Mouse (Mus musculus) left cerebral cortex, postnatal 36 days (tissue): ENCODE measurements around the gene Trmt13. TPM values are rescaled to one million over a fixed set of nuclear protein-coding genes. Genes with fewer than 3 reads are reported as not detected.

ENCODE experiments used
- DNase-seq, 2 experiments: peaks; one replicate each; pipeline ENCODE4 v3.0.0; 2021 to 2022; ENCODE audit warnings: low spot score in 2 of 2, mixed read lengths in 1 of 2
- intact Hi-C: fragments of 180-260 bp; cut with DNase I; formaldehyde crosslinking; loops from one replicate; pipeline ENCODE4 v1.15.1; 2025
- total RNA-seq, 2 experiments: library from RNA; stranded (reverse); gene quantifications; 2 replicates each; pipeline ENCODE4 v1.2.3; 2021

The Trmt13 gene
- total RNA-seq, 2 experiments from 2014 or later, result 13.8 to 20.9 TPM

GRCm38 (mm10) chr3:116635799-116636198 is 21.4 kb upstream of the Trmt13 start:
- DNase-seq, result no peak
- intact Hi-C loops, result no loop called here

GRCm38 (mm10) chr3:116634853-116635252 is 20.5 kb upstream of the Trmt13 start:
- intact Hi-C loops, result no loop called here

GRCm38 (mm10) chr3:116634091-116634490 is 19.7 kb upstream of the Trmt13 start:
- intact Hi-C loops, result no loop called here
- DNase-seq, result no peak

More at GRCm38 (mm10) chr3:116634853-116635252, 20.5 kb upstream of the Trmt13 start:
- no peak for DNase-seq

GRCm38 (mm10) chr3:116632971-116633370 is 18.6 kb upstream of the Trmt13 start:
- intact Hi-C loops, result no loop called here
- DNase-seq, result no peak

GRCm38 (mm10) chr3:116631459-116631858 is 17.1 kb upstream of the Trmt13 start:
- no peak for DNase-seq
- intact Hi-C loops, result no loop called here

GRCm38 (mm10) chr3:116622641-116623040 is 8.3 kb upstream of the Trmt13 start:
- intact Hi-C loops, result no loop called here

GRCm38 (mm10) chr3:116620636-116621370 is 6.4 kb upstream of the Trmt13 start:
- DNase-seq, result no peak
- intact Hi-C loops, result no loop called here

More at GRCm38 (mm10) chr3:116622641-116623040, 8.3 kb upstream of the Trmt13 start:
- DNase-seq, result no peak

GRCm38 (mm10) chr3:116618855-116619254 is 4.5 kb upstream of the Trmt13 start:
- intact Hi-C loops, result no loop called here
- no peak for DNase-seq

- no peak for DNase-seq
- intact Hi-C loops, result no loop called here
These were observed 1.1 kb upstream of the Trmt13 start for GRCm38 (mm10) chr3:116615318-116616068.

- intact Hi-C loops, result no loop called here
These were observed 9.8 kb downstream of the Trmt13 start for GRCm38 (mm10) chr3:116604570-116604969.

GRCm38 (mm10) chr3:116601781-116602180 is 12.6 kb downstream of the Trmt13 start:
- intact Hi-C loops, result no loop called here
- no peak for DNase-seq

More at GRCm38 (mm10) chr3:116604570-116604969, 9.8 kb downstream of the Trmt13 start:
- no peak for DNase-seq

GRCm38 (mm10) chr3:116601005-116601404 is 13.4 kb downstream of the Trmt13 start:
- intact Hi-C loops, result no loop called here
- no peak for DNase-seq

- DNase-seq, result no peak
- intact Hi-C loops, result loop anchor here (10.0 kb wide), 1 partner anchor 145 kb away; no protein-coding TSS in a partner anchor
These were observed 14.7 kb downstream of the Trmt13 start for GRCm38 (mm10) chr3:116599705-116600104.

- DNase-seq, result no peak
- intact Hi-C loops, result loop anchor here (10.0 kb wide), 1 partner anchor 149 kb away; no protein-coding TSS in a partner anchor
These were observed 18.8 kb downstream of the Trmt13 start for GRCm38 (mm10) chr3:116595603-116595991.

GRCm38 (mm10) chr3:116594728-116595602 is 19.4 kb downstream of the Trmt13 start, which contains the start of gene Sass6:
Gene Sass6 (plus strand): TSS chr3:116594982.
- DNase-seq, result peak; percentile 97 to 99
- intact Hi-C loops, result loop anchor here (1.0 to 10.0 kb wide), 3 partner anchors 67 to 150 kb away; partner anchors contain the start of genes Dbt and Mfsd14a

- DNase-seq, result no peak
- intact Hi-C loops, result loop anchor here (1.0 to 10.0 kb wide), 3 partner anchors 68 to 151 kb away; partner anchors contain the start of genes Dbt and Mfsd14a
These were observed 20.2 kb downstream of the Trmt13 start for GRCm38 (mm10) chr3:116594076-116594727.

- peak; percentile 28 to 59 for DNase-seq
- intact Hi-C loops, result no loop called here
These were observed 32.2 kb downstream of the Trmt13 start for GRCm38 (mm10) chr3:116582201-116582600.

GRCm38 (mm10) chr3:116577286-116577685 is 37.1 kb downstream of the Trmt13 start:
- DNase-seq, result no peak
- intact Hi-C loops, result loop anchor here (5.0 kb wide), 1 partner anchor 240 kb away; no protein-coding TSS in a partner anchor

- intact Hi-C loops, result no loop called here
These were observed 43.8 kb downstream of the Trmt13 start for GRCm38 (mm10) chr3:116570628-116571027.

More at GRCm38 (mm10) chr3:116570628-116571027, 43.8 kb downstream of the Trmt13 start:
- DNase-seq, result no peak
